Mouse (Mus musculus) kidney, adult 11 months (tissue): Measurements from ENCODE around the gene Slc9b1.

ENCODE experiments used
- DNase-seq: peaks from one replicate; pipeline ENCODE4 v3.0.0; 2022

Slc9b1 gene

GRCm38 (mm10) chr3:135393186-135393585 lies 45.4 kb downstream of the Slc9b1 start:
- DNase-seq: no peak

GRCm38 (mm10) chr3:135395085-135395484 lies 47.3 kb downstream of the Slc9b1 start:
- DNase-seq: no peak

GRCm38 (mm10) chr3:135396081-135396480 lies 48.3 kb downstream of the Slc9b1 start:
- DNase-seq: peak; percentile 75

- no peak for DNase-seq
Observed at GRCm38 (mm10) chr3:135397112-135397511, 49.3 kb downstream of the Slc9b1 start.

GRCm38 (mm10) chr3:135402201-135402658 lies 54.4 kb downstream of the Slc9b1 start:
- peak; percentile 78 for DNase-seq

- DNase-seq: no peak
Observed at GRCm38 (mm10) chr3:135403211-135403610, 55.4 kb downstream of the Slc9b1 start.

GRCm38 (mm10) chr3:135403856-135404255 lies 56.0 kb downstream of the Slc9b1 start:
- no peak for DNase-seq

- DNase-seq: no peak
Observed at GRCm38 (mm10) chr3:135404599-135404998, 56.8 kb downstream of the Slc9b1 start.

- DNase-seq: no peak
Observed at GRCm38 (mm10) chr3:135407351-135407750, 59.5 kb downstream of the Slc9b1 start.

- DNase-seq: no peak
Observed at GRCm38 (mm10) chr3:135409219-135409618, 61.4 kb downstream of the Slc9b1 start.

- DNase-seq: no peak
Observed at GRCm38 (mm10) chr3:135411056-135411455, 63.2 kb downstream of the Slc9b1 start.

GRCm38 (mm10) chr3:135411824-135412223 lies 64.0 kb downstream of the Slc9b1 start:
- no peak for DNase-seq

GRCm38 (mm10) chr3:135417245-135417644 lies 69.4 kb downstream of the Slc9b1 start:
- no peak for DNase-seq

- DNase-seq: no peak
Observed at GRCm38 (mm10) chr3:135417799-135418198, 70.0 kb downstream of the Slc9b1 start.

- no peak for DNase-seq
Observed at GRCm38 (mm10) chr3:135420542-135421309, 72.9 kb downstream of the Slc9b1 start.

GRCm38 (mm10) chr3:135421310-135421594 lies 73.4 kb downstream of the Slc9b1 start:
- DNase-seq: no peak

- DNase-seq: no peak
Observed at GRCm38 (mm10) chr3:135422232-135422855, 74.5 kb downstream of the Slc9b1 start.

GRCm38 (mm10) chr3:135422856-135423607 lies 75.2 kb downstream of the Slc9b1 start:
- DNase-seq: peak; percentile 83

GRCm38 (mm10) chr3:135423608-135424212 lies 75.9 kb downstream of the Slc9b1 start, which contains the start of gene Cisd2:
Gene Cisd2, minus strand, starts transcription at chr3:135423925.
- peak; percentile 48 for DNase-seq

- no peak for DNase-seq
Observed at GRCm38 (mm10) chr3:135436901-135437616, 89.2 kb downstream of the Slc9b1 start.

GRCm38 (mm10) chr3:135437758-135438495 lies 90.1 kb downstream of the Slc9b1 start, which contains the start of gene Ube2d3:
Gene Ube2d3, plus strand, starts transcription at chr3:135438149.
- peak; percentile 100 for DNase-seq

GRCm38 (mm10) chr3:135438531-135438912 lies 90.7 kb downstream of the Slc9b1 start:
- peak; percentile 91 for DNase-seq
